Mouse (Mus musculus) thymus, adult 2 months (tissue): ENCODE measurements at regions not wholly inside any gene's neighbourhood (a gene's known extent, or its start where the extent isn't known, plus 50 kb on each side); places are given as distances from the start of the nearest gene placed in this dataset.

Experiments
- DNase-seq: peaks from one replicate; pipeline ENCODE4 v3.0.0; 2021
- H3K27ac ChIP-seq: fragments of 200-500 bp; 2 replicates; pipeline ENCODE4 v1.5.1; 2012; ENCODE audit warnings: low read length, control low read depth; ENCODE audit not compliant: control insufficient read depth, insufficient read depth
- H3K27me3 ChIP-seq: fragments of 200-500 bp; 2 replicates; pipeline ENCODE4 v1.6.1; 2012; ENCODE audit warnings: mild to moderate bottlenecking, low read length, moderate library complexity, mixed read lengths; ENCODE audit not compliant: control insufficient read depth, insufficient read depth
- H3K36me3 ChIP-seq: fragments of 200-500 bp; 2 replicates; pipeline ENCODE4 v1.6.1; 2012; ENCODE audit warnings: mild to moderate bottlenecking, low read length, moderate library complexity; ENCODE audit not compliant: control insufficient read depth, insufficient read depth
- H3K4me1 ChIP-seq: fragments of 200-500 bp; replicated peaks from 2 replicates; pipeline ENCODE4 v1.6.1; 2012; ENCODE audit warnings: low read length; ENCODE audit not compliant: control insufficient read depth, insufficient read depth
- H3K4me3 ChIP-seq: fragments of 200-500 bp; 2 replicates; pipeline ENCODE4 v1.5.1; 2012; ENCODE audit warnings: mild to moderate bottlenecking, low read length, control low read depth, moderate library complexity; ENCODE audit not compliant: control insufficient read depth, insufficient read depth
- CTCF ChIP-seq: fragments of 200-500 bp; IDR thresholded peaks from 2 replicates; pipeline ENCODE4 v1.5.1; 2012; ENCODE audit warnings: mild to moderate bottlenecking, control low read depth, low read length, moderate library complexity, borderline replicate concordance; ENCODE audit not compliant: control insufficient read depth, poor library complexity, insufficient read depth; ENCODE audit errors: extremely low read depth
- POLR2A ChIP-seq: fragments of 200-500 bp; IDR thresholded peaks from 2 replicates; pipeline ENCODE4 v1.6.1; 2012; ENCODE audit warnings: mild to moderate bottlenecking, low read length, control low read depth, moderate library complexity; ENCODE audit not compliant: control insufficient read depth, poor library complexity, insufficient read depth; ENCODE audit errors: extremely low read depth
- WGBS: fragments of 180-500 bp; shearing (Covaris S2); methylation state at CpG from one replicate; pipeline ENCODE4 v1.1.7; 2018; 5-methylcytosine and 5-hydroxymethylcytosine counted together

DNA sequence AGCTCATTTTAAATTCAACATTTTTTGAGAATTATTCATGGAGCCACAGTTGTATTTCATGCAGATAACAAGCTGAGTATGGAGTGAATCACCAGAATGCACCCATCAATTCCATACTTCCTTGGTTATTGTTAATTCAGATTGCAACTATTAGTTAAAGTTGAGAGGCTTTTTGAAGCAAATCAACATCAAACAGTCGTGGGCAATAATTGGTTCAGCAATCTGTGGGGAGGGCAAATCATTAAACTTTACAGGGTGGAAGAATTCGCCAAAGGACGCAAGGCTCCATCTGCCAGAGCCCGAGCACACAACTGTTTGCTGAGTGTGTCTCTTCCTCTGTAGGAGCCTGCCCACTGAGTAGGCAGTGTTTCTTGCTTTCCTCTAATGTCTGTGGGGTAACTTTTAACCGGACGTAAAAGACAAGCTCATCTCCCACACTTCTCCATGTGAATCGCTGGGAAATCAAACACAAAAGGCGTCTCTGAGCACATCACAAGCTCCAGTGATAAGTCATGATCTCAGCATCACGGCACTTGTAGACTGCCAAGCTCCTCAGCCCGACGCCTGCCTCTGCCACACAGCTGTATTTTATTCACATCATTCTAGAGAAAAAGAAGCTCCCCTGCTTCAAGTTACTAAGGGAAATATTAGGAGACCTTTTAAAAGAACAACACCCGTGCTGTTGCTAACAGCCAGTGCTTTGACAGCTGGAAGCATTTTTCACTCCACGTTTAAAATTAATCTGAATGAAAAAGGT is 75.7 kb upstream of the Pja2 start:
- no peak for TF ChIP-seq CTCF
- TF ChIP-seq POLR2A = no peak
- WGBS = 89% methylated on average over 13 of the region's 13 CpGs
- no peak overlapping the region for H3K4me3 ChIP-seq
- H3K27ac ChIP-seq = no peak overlapping the region
- DNase-seq = no peak
- no peaks in the 10 kb centered on the region for H3K27me3 ChIP-seq
- no peaks in the 10 kb centered on the region for H3K36me3 ChIP-seq
- H3K4me1 ChIP-seq = no peaks in the 10 kb centered on the region

DNA sequence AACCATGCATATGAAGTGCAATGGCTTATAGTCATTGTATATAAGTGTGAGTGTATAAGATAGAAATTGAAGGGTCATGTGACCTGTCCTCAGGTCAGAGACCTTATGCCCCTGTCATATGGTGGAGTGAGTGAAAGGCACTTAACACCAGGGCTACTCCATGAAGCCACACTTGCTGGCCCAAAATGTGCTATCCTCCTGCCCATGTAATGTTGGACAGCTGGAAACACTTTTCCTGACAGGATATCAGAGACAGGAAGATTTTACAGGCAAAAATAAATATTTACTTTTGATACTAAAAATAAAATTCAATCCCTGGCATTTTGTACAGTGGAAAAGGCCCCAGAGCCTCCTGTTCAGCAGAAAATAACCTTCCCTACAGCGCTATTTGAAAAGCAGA is 94.1 kb upstream of the Pja2 start:
- no peak for DNase-seq
- Histone ChIP-seq H3K27me3 (no peaks in the 10 kb centered on the region), H3K4me3 (no peak overlapping the region), H3K27ac (no peak overlapping the region), H3K36me3 (no peaks in the 10 kb centered on the region), H3K4me1 (no peaks in the 10 kb centered on the region)
- WGBS = 98% methylated on average over 1 of the region's 1 CpGs
- TF ChIP-seq POLR2A (no peak), CTCF (no peak)

DNA sequence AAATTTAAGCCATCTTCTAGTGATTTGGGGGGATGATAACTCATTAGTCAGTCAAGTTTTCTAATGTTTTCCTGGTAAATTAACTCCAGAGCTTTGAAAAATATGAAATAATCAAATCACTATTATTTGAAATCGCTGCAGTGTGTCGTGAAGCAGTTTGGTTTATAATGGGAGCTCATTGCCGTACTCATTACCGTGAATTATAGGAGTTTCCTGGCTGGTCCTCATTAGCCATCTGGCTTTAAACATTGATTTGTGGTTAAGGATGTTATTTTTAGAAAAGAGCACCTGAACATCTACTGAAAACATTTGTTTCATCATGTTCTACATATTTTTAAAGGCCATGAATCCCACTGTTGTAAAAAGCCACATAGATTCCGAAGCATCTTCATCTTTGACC is 94.8 kb upstream of the Pja2 start:
- Histone ChIP-seq H3K4me3 (no peak overlapping the region), H3K36me3 (no peaks in the 10 kb centered on the region), H3K27me3 (no peaks in the 10 kb centered on the region), H3K4me1 (no peaks in the 10 kb centered on the region), H3K27ac (no peak overlapping the region)
- no peak for DNase-seq
- no peak for TF ChIP-seq CTCF
- TF ChIP-seq POLR2A = no peak
- WGBS = 92% methylated on average over 5 of the region's 5 CpGs

- H3K27ac ChIP-seq = no peak overlapping the region
- no peak for DNase-seq
- H3K36me3 ChIP-seq = no peaks in the 10 kb centered on the region
- H3K27me3 ChIP-seq = no peaks in the 10 kb centered on the region
- H3K4me3 ChIP-seq = no peak overlapping the region
- TF ChIP-seq POLR2A (no peak), CTCF (no peak)
- 84% methylated on average over 1 of the region's 1 CpGs for WGBS
- no peaks in the 10 kb centered on the region for H3K4me1 ChIP-seq
These were observed 107.9 kb upstream of the Pja2 start for GRCm38 (mm10) chr17:64439571-64439970.

DNA sequence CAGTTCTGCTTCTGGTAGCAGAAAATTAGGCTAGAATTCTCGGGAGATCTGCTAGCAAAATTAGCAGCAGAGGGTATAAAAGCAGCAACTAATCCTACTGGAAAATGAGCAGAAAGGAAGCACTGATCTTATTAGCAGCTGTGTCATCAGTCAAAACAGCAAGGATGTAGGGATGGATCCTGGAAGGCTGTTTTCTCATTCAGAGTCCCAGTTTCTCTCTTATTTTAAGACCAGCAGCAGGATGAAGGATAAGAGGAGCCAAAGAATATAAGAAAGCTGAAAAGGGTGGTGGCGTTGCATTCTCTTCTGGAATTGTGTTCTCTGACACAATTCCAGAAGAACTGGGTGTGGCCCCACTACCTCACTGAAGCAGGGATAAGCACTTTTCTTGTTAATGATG is 123.0 kb upstream of the Pja2 start:
- 74% methylated on average over 2 of the region's 2 CpGs for WGBS
- DNase-seq = no peak
- H3K4me3 ChIP-seq = no peak overlapping the region
- no peaks in the 10 kb centered on the region for H3K4me1 ChIP-seq
- no peaks in the 10 kb centered on the region for H3K36me3 ChIP-seq
- TF ChIP-seq POLR2A (no peak), CTCF (no peak)
- no peak overlapping the region for H3K27ac ChIP-seq
- no peaks in the 10 kb centered on the region for H3K27me3 ChIP-seq

DNA sequence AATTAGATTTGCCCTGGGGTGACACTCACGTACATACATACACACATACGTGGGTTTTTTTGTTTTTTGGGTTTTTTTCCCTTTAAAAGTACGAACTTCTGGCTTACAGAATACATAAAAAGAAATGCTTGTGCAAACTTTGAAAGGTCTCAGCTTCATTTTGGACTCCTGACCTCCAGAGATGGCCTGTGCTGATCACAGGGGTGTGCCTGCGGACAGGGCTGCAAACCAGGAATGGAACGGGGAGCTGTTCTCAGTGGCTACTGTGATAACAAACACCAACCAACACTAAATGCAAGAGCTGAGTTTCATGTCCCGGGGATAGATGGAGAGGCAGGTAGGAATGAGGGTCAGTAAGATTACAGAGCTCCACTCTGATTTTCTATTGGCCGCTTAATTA is 134.3 kb upstream of the Man2a1 start:
- 93% methylated on average over 7 of the region's 7 CpGs for WGBS
- DNase-seq = no peak
- Histone ChIP-seq H3K27ac (no peak overlapping the region), H3K27me3 (no peaks in the 10 kb centered on the region), H3K4me3 (no peak overlapping the region), H3K36me3 (no peaks in the 10 kb centered on the region), H3K4me1 (no peaks in the 10 kb centered on the region)
- no peak for TF ChIP-seq POLR2A
- TF ChIP-seq CTCF = no peak

DNA sequence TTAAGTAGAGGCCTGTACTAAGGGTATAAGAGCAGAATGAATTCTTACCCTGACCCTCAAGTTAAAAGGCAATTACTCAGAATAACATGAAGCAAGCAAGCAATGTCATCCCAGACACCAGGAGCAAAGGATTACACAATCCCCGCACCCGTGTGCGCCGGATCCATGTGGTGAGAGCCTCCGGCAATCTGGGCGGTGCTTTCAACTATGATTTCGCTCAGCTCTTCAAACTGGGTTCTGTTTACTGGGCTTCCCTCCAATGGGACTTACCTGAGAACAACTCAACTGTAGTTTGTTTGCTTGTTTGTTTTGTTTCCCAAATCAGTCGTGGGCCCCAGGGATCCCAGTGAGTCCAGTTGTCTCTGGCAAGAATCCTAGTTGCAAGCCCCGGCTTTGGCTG is 133.8 kb upstream of the Man2a1 start:
- WGBS = 93% methylated on average over 9 of the region's 9 CpGs
- no peak for TF ChIP-seq POLR2A
- TF ChIP-seq CTCF = no peak

More for the DNA sequence above, 133.8 kb upstream of the Man2a1 start:
- no peak overlapping the region for H3K4me3 ChIP-seq
- no peaks in the 10 kb centered on the region for H3K27me3 ChIP-seq
- H3K36me3 ChIP-seq = no peaks in the 10 kb centered on the region
- no peaks in the 10 kb centered on the region for H3K4me1 ChIP-seq
- no peak for DNase-seq
- no peak overlapping the region for H3K27ac ChIP-seq
